Mouse (Mus musculus) spleen, postnatal 14 days (tissue): ENCODE measurements around the gene Neurl3.

Experiments
- DNase-seq, 2 experiments: peaks; one replicate each; pipeline ENCODE4 v3.0.0; 2021 to 2022; ENCODE audit warnings: low spot score in 2 of 2

The Neurl3 gene

GRCm38 (mm10) chr1:36257276-36257675 lies 17.2 kb downstream of the Neurl3 start:
- DNase-seq: no peak

- DNase-seq: no peak
These were observed 18.4 kb downstream of the Neurl3 start for GRCm38 (mm10) chr1:36255871-36256640.

GRCm38 (mm10) chr1:36254635-36255360 lies 19.7 kb downstream of the Neurl3 start:
- DNase-seq: no peak

- peak in 1 of 2 experiments; percentile 68 for DNase-seq
These were observed 21.7 kb downstream of the Neurl3 start for GRCm38 (mm10) chr1:36252791-36253190.

GRCm38 (mm10) chr1:36251426-36251825 lies 23.1 kb downstream of the Neurl3 start:
- no peak for DNase-seq

- DNase-seq: no peak
These were observed 27.8 kb downstream of the Neurl3 start for GRCm38 (mm10) chr1:36246688-36247087.

- no peak for DNase-seq
These were observed 29.7 kb downstream of the Neurl3 start for GRCm38 (mm10) chr1:36244828-36245215.

- peak; percentile 86 to 89 for DNase-seq
These were observed 30.2 kb downstream of the Neurl3 start, which contains the start of gene Uggt1 for GRCm38 (mm10) chr1:36244058-36244827. TSS of gene Uggt1 (minus strand) at chr1:36244720.

GRCm38 (mm10) chr1:36243447-36244057 lies 30.9 kb downstream of the Neurl3 start:
- DNase-seq: no peak

- no peak for DNase-seq
These were observed 32.5 kb downstream of the Neurl3 start for GRCm38 (mm10) chr1:36241903-36242429.

- no peak for DNase-seq
These were observed 34.3 kb downstream of the Neurl3 start for GRCm38 (mm10) chr1:36240176-36240575.

GRCm38 (mm10) chr1:36239396-36239795 lies 35.1 kb downstream of the Neurl3 start:
- no peak for DNase-seq

- no peak for DNase-seq
These were observed 38.6 kb downstream of the Neurl3 start for GRCm38 (mm10) chr1:36235855-36236254.

- no peak for DNase-seq
These were observed 39.3 kb downstream of the Neurl3 start for GRCm38 (mm10) chr1:36235057-36235639.

GRCm38 (mm10) chr1:36233218-36233617 lies 41.3 kb downstream of the Neurl3 start:
- DNase-seq: no peak

- no peak for DNase-seq
These were observed 43.4 kb downstream of the Neurl3 start for GRCm38 (mm10) chr1:36230919-36231705.

GRCm38 (mm10) chr1:36228461-36228860 lies 46.0 kb downstream of the Neurl3 start:
- no peak for DNase-seq

GRCm38 (mm10) chr1:36224648-36225047 lies 49.8 kb downstream of the Neurl3 start:
- DNase-seq: no peak
